9 mouse cellular contexts compared by ENCODE assay signal in the genomic region with DNA sequence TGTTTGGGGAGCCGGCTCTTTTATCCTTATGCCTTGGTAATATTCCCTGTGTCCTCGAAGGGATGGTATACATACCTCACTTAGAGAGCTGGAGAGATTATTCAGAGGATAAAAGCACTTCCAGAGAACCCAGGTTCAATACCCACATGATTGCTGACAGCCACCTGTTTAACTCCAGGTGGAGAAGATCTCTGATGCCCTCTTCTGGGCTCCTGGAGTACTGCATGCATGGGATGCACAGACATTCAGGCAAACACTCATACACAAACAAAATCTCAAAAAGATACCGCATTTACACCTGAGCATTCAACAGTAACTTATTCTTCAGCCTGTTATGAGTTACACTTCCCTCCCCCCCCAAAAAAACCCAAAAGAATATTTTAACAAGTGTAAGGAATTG. TPM values are rescaled to one million over a fixed set of nuclear protein-coding genes. Genes with fewer than 3 reads are reported as not detected.
DNase-seq lines count a peak whose midpoint lies in the region; ATAC-seq and TF ChIP-seq lines count a peak whose summit lies in the region.
"Had no signal": no experiment of that assay in that cellular context is flagged by ENCODE, and none has a peak within 500 bp of the region (broad histone marks: within the 10 kb centered on the region; RNA-seq: fewer than 3 reads in every experiment).

No protein-coding gene starts in this region.

- H3K27ac ChIP-seq in cerebellum, adult 2 months (ENCODE audit: insufficient read depth, low read length) = no peak overlapping the region
- H3K27ac ChIP-seq in spleen, adult 2 months (ENCODE audit: insufficient read depth, low read length) = no peak overlapping the region
- H3K27ac ChIP-seq: macrophage had no signal

- 94% methylated on average over 3 of the region's 3 CpGs for WGBS in cerebellum, adult 2 months
- WGBS in lung, adult 2 months = 92% methylated on average over 3 of the region's 3 CpGs
- WGBS in spleen, adult 2 months = 93% methylated on average over 3 of the region's 3 CpGs

- H3K4me1 ChIP-seq in cerebellum, adult 2 months (ENCODE audit: control insufficient read depth, insufficient read depth, low read length) = no peaks in the 10 kb centered on the region
- H3K4me1 ChIP-seq in lung, adult 2 months (ENCODE audit: control insufficient read depth, insufficient read depth, low read length) = no peaks in the 10 kb centered on the region
- H3K4me1 ChIP-seq in spleen, adult 2 months (ENCODE audit: control insufficient read depth, insufficient read depth, insufficient read length) = no peaks in the 10 kb centered on the region

- no peak for TF ChIP-seq POLR2A in cerebellum, adult 2 months (IDR thresholded peaks at IDR 0.05; ENCODE audit: borderline replicate concordance, insufficient read depth, low read length)
- TF ChIP-seq POLR2A in lung, adult 2 months (IDR thresholded peaks at IDR 0.05; ENCODE audit: borderline replicate concordance, extremely low read depth, low read depth, low read length) = no peak
- no peak for TF ChIP-seq POLR2A in spleen, adult 2 months (IDR thresholded peaks at IDR 0.05; ENCODE audit: low read depth, low read length)

- peaks cover 22% of the 10 kb centered on the region for H3K36me3 ChIP-seq in spleen, adult 2 months (ENCODE audit: control insufficient read depth, insufficient read depth, low read length)

- no peak for DNase-seq in cerebellum, adult 2 months
- DNase-seq in lung, adult 2 months = peak; percentile 19
- no peak for DNase-seq in lung, postnatal 25 days (ENCODE audit: low spot score)
- DNase-seq in kidney, postnatal 10 days = peak; percentile 63
- DNase-seq in spleen, adult 2 months (ENCODE audit: low read depth in 1 of 2, low spot score in 2 of 2) = peak in 1 of 2 experiments; percentile 47
- DNase-seq in urinary bladder, postnatal 36 days (ENCODE audit: low spot score in 2 of 2) = no peak

- no peak overlapping the region for H3K4me3 ChIP-seq in cerebellum, adult 2 months (replicated peaks; ENCODE audit: insufficient read depth, low read depth, low read length)
- H3K4me3 ChIP-seq in lung, adult 2 months (replicated peaks; ENCODE audit: extremely low read depth, low read depth, low read length) = no peak overlapping the region
- no peak overlapping the region for H3K4me3 ChIP-seq in spleen, adult 2 months (ENCODE audit: extremely low read depth, insufficient read depth, insufficient read length)

- no peak for ATAC-seq in cerebellum, adult (ENCODE audit: insufficient number of reproducible peaks, low FRiP score, low TSS enrichment)
- no peak for ATAC-seq in inflammation-experienced regulatory T-cells, adult 6 months

- peak; percentile 35; the same call in 1 of the 2 replicates for TF ChIP-seq CTCF in cerebellum, adult 2 months (IDR thresholded peaks at IDR 0.05; ENCODE audit: borderline replicate concordance, insufficient read depth, low read depth, low read length)
- TF ChIP-seq CTCF in lung, adult 2 months (IDR thresholded peaks at IDR 0.05; ENCODE audit: insufficient read depth, low read length) = peak; percentile 43
- peak; percentile 28; the same call in 1 of the 2 replicates for TF ChIP-seq CTCF in spleen, adult 2 months (IDR thresholded peaks at IDR 0.05; ENCODE audit: extremely low read depth, insufficient read depth, insufficient read length, insufficient replicate concordance)

- no peaks in the 10 kb centered on the region for H3K27me3 ChIP-seq in cerebellum, adult 2 months (ENCODE audit: control insufficient read depth, insufficient read depth, low read length)
- no peaks in the 10 kb centered on the region for H3K27me3 ChIP-seq in spleen, adult 2 months (ENCODE audit: control insufficient read depth, insufficient read depth, low read length)

RNA-seq across cellular contexts. Expression of gene Esrp2, which starts 20.9 kb away (rescaled TPM):
- polyA plus RNA-seq in cerebellum, adult 2 months (2012; rRNA removed) = 0.05 and 0.10 TPM in 2 replicates
- polyA plus RNA-seq in lung, adult 2 months (2012; rRNA removed) = 40.1 and 47.0 TPM in 2 replicates
- polyA plus RNA-seq in spleen, adult 2 months (2012; rRNA removed) = 0.67 and 0.69 TPM in 2 replicates
- under 1 TPM in 2 of 3 experiments, not detected in 1; 0.20 to 0.64 TPM for polyA plus RNA-seq in inflammation-experienced regulatory T-cells, adult 6 months (2017; shearing (Covaris generic))
- polyA plus RNA-seq: macrophage had no signal

RNA-seq across cellular contexts. Expression of gene Pla2g15, which starts 34.3 kb away (rescaled TPM):
- polyA plus RNA-seq in cerebellum, adult 2 months (2012; rRNA removed) = 12.1 and 13.1 TPM in 2 replicates
- 24.8 and 28.3 TPM in 2 replicates for polyA plus RNA-seq in lung, adult 2 months (2012; rRNA removed)
- 24.6 and 35.4 TPM in 2 replicates for polyA plus RNA-seq in spleen, adult 2 months (2012; rRNA removed)
- 1 to 10 TPM; 4.5 to 6.2 (median 4.7) TPM for polyA plus RNA-seq in inflammation-experienced regulatory T-cells, adult 6 months (2017; shearing (Covaris generic))

RNA-seq across cellular contexts. Expression of gene Slc7a6, which starts 52.8 kb away (rescaled TPM):
- 25.4 and 25.8 TPM in 2 replicates for polyA plus RNA-seq in cerebellum, adult 2 months (2012; rRNA removed)
- 16.5 and 17.3 TPM in 2 replicates for polyA plus RNA-seq in lung, adult 2 months (2012; rRNA removed)
- polyA plus RNA-seq in spleen, adult 2 months (2012; rRNA removed) = 22.4 and 22.6 TPM in 2 replicates
- polyA plus RNA-seq in inflammation-experienced regulatory T-cells, adult 6 months (2017; shearing (Covaris generic)) = 10 to 100 TPM; 21.0 to 35.6 (median 33.1) TPM

RNA-seq across cellular contexts. Expression of gene Nfatc3, which starts 57.3 kb away (rescaled TPM):
- polyA plus RNA-seq in cerebellum, adult 2 months (2012; rRNA removed) = 11.1 and 11.6 TPM in 2 replicates
- polyA plus RNA-seq in lung, adult 2 months (2012; rRNA removed) = 17.7 and 19.9 TPM in 2 replicates
- polyA plus RNA-seq in spleen, adult 2 months (2012; rRNA removed) = 29.5 and 35.7 TPM in 2 replicates
- 10 to 100 TPM; 35.1 to 41.7 (median 37.1) TPM for polyA plus RNA-seq in inflammation-experienced regulatory T-cells, adult 6 months (2017; shearing (Covaris generic))

Comparison
In these comparisons a context has a peak if more than half of its experiments do, and no peak if none do; other contexts are left out.
1. DNase-seq: peak in lung, adult 2 months (single experiment) and kidney, postnatal 10 days (single experiment); none in cerebellum, adult 2 months (0 of 2), lung, postnatal 25 days (single experiment) and urinary bladder, postnatal 36 days (0 of 2).
2. RNA of gene Esrp2, which starts 20.9 kb away (polyA plus RNA-seq): 40.1 to 47.0 TPM in lung, adult 2 months; 0.67 to 0.69 TPM in spleen, adult 2 months, 0.20 to 0.64 TPM in inflammation-experienced regulatory T-cells, adult 6 months and 0.05 to 0.10 TPM in cerebellum, adult 2 months; every median in the first group is over 10 times any median in the second.
3. Peak in every context shown above with its lines, with median percentiles within 50 percentile points of each other: CTCF ChIP-seq.